Mouse (Mus musculus) hindbrain, postnatal 0 days (tissue): ENCODE results near the gene Tspear. TPM values are rescaled to one million over a fixed set of nuclear protein-coding genes. Genes with fewer than 3 reads are reported as not detected.
"Not testable (repeated sequence)": the region's sequence is repeated elsewhere in the genome, so short reads cannot be mapped to it uniquely, and the experiment has no call there.

Experiments used
- ATAC-seq: fragments of 200-750 bp; cut with Nextera tagmentation; 2 replicates; pipeline ENCODE4 v1.8.0; 2017; ENCODE audit warnings: mild to moderate bottlenecking, moderate TSS enrichment, moderate library complexity
- DNase-seq: peaks from one replicate; pipeline ENCODE4 v3.0.0-alpha.2; 2015; ENCODE audit warnings: low spot score
- H3K27ac ChIP-seq: fragments of 300-500 bp; sonication (generic); 2 replicates; pipeline ENCODE4 v1.5.1; 2014; ENCODE audit warnings: mild to moderate bottlenecking
- H3K27me3 ChIP-seq: fragments of 300-500 bp; sonication (generic); 2 replicates; pipeline ENCODE4 v1.6.1; 2014; ENCODE audit warnings: low read length, mixed read lengths; ENCODE audit not compliant: insufficient read depth
- H3K36me3 ChIP-seq: fragments of 300-500 bp; sonication (generic); 2 replicates; pipeline ENCODE4 v1.6.1; 2014; ENCODE audit warnings: low read length, mixed read lengths; ENCODE audit not compliant: insufficient read depth
- H3K4me1 ChIP-seq: fragments of 300-500 bp; sonication (generic); 2 replicates; pipeline ENCODE4 v1.6.1; 2014; ENCODE audit warnings: antibody characterized with exemption, low read length, mixed read lengths; ENCODE audit not compliant: insufficient read depth
- H3K4me2 ChIP-seq: fragments of 300-500 bp; sonication (generic); 2 replicates; pipeline ENCODE4 v1.6.1; 2014; ENCODE audit warnings: low read depth, mild to moderate bottlenecking, low read length, moderate library complexity, mixed read lengths
- H3K4me3 ChIP-seq: fragments of 300-500 bp; sonication (generic); 2 replicates; pipeline ENCODE4 v1.5.1; 2014; ENCODE audit warnings: low read length
- H3K9ac ChIP-seq: fragments of 300-500 bp; sonication (generic); replicated peaks from 2 replicates; pipeline ENCODE4 v1.6.1; 2014; ENCODE audit warnings: mild to moderate bottlenecking, low read length, moderate library complexity, mixed read lengths
- H3K9me3 ChIP-seq: fragments of 300-500 bp; sonication (generic); 2 replicates; pipeline ENCODE4 v1.6.1; 2016; ENCODE audit warnings: low read length, mixed read lengths
- CTCF ChIP-seq: IDR thresholded peaks from 2 replicates; pipeline ENCODE4 v1.5.1; 2016; ENCODE audit warnings: antibody characterized with exemption, control low read depth, low read depth
- WGBS: fragments of 180-500 bp; shearing (Covaris S2); extraction: QIAGEN DNeasy Blood & Tissue Kit; methylation state at CpG from one replicate; pipeline ENCODE4 v1.1.7; 2014; 5-methylcytosine and 5-hydroxymethylcytosine counted together
- polyA plus RNA-seq: library from polyadenylated mRNA; unstranded; fragments of >200 nt; fragmentation: Nextera tagmentation; extraction: Ambion mirVana; gene quantifications from 2 replicates; pipeline ENCODE4 v1.2.1, GENCODE M21; 2015
- total RNA-seq: library from RNA; depleted of rRNA; stranded (reverse); fragments of >200 nt; gene quantifications from 2 replicates; pipeline ENCODE4 v1.2.3, GENCODE M21; 2014

Gene Tspear
- total and polyA plus RNA-seq, 2 experiments from 2014 or later: 0.42 to 1.3 TPM

DNA sequence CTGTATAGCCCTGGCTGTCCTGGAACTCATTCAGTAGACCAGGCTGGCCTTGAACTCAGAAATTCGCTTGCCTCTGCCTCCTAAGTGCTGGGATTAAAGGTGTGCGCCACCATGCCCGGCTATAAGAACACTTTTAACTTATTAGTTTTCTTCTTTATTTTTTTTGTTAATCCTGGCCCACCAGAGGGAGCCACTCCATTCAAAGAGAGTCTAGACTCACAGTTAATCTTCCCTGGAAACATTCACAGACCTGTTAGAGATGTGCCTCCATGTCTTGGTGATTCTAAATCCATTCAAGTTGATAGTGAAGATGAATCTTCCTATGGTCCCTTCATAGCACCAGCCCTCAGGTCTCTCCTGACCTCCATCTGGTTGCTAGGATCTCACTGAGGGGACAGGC, 23.5 kb downstream of the Tspear start:
- 86% methylated on average over 3 of the region's 3 CpGs for WGBS
- TF ChIP-seq CTCF: peak; percentile 44
- Histone ChIP-seq H3K9ac (no peak overlapping the region), H3K27me3 (no peaks in the 10 kb centered on the region), H3K4me1 (no peaks in the 10 kb centered on the region), H3K9me3 (0 out of 2 replicates have a peak, but pooled peaks cover 5% of the 10 kb centered on the region), H3K27ac (no peak overlapping the region), H3K4me2 (no peak overlapping the region), H3K36me3 (no peaks in the 10 kb centered on the region), H3K4me3 (no peak overlapping the region)
- DNase-seq (peak; percentile 43), ATAC-seq (no peak)

DNA sequence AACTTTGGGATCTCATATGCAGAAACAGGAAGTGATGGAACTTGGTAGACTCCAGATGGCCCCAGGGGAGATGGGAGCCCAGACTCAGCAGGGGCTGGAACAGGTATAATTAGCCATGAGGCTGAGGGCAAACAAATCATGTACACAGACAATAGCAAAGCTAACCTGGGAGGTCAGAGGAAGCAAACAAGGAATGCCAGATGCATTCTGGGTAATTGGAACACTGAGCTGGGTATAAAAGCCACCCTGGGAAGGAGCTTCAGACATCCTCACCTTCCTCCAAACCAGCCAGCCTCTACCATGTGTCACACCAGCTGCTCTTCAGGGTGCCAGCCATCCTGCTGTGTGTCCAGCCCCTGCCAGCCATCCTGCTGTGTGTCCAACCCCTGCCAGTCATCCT, 24.8 kb downstream of the Tspear start, which contains the start of gene Gm10024:
TSS of gene Gm10024 (plus strand) at position 301 of the 400 bp plus-strand sequence.
- DNase-seq, H3K4me2 ChIP-seq, H3K9me3 ChIP-seq, H3K4me1 ChIP-seq, H3K36me3 ChIP-seq, H3K4me3 ChIP-seq, H3K9ac ChIP-seq, H3K27ac ChIP-seq, ATAC-seq, H3K27me3 ChIP-seq: not testable (repeated sequence)

DNA sequence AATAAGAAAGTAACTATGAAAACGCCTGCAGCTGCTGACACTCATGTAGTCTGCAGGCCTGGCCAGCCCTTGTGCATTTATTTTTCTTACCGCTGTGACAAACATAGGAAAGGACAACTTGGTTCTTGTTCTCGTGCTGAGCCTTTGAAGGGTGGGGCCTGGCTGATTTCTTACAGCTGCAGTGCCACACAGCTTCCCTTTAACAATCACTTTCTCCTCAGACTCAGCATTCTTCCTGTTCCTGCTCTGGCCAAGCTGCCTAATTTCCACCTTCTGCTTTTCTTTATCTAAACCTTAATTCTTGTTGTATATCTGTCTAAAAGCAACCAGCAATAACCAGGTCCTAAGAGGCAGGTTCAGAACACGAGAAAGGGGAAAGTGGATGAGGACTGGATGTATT, 27.4 kb downstream of the Tspear start:
- H3K27ac ChIP-seq: no peak overlapping the region
- H3K4me1 ChIP-seq: no peaks in the 10 kb centered on the region
- 65% methylated on average over 4 of the region's 4 CpGs for WGBS
- DNase-seq (no peak), ATAC-seq (no peak)
- no peak for TF ChIP-seq CTCF
- H3K4me3 ChIP-seq: no peak overlapping the region
- no peak overlapping the region for H3K9ac ChIP-seq
- H3K4me2 ChIP-seq: no peak overlapping the region
- H3K27me3 ChIP-seq: no peaks in the 10 kb centered on the region
- H3K9me3 ChIP-seq: no peaks in the 10 kb centered on the region
- H3K36me3 ChIP-seq: no peaks in the 10 kb centered on the region

GRCm38 (mm10) chr10:77715507-77715906, 29.1 kb downstream of the Tspear start, which contains the start of gene Gm10142:
Gene Gm10142 (plus strand): TSS chr10:77715807.
- no peak within 1 kb of the TSS for H3K4me3 ChIP-seq
- H3K27ac ChIP-seq: no peak within 1 kb of the TSS
- H3K27me3 ChIP-seq: no peaks in the 10 kb centered on the region
- no peaks in the 10 kb centered on the region for H3K36me3 ChIP-seq
- no peak for ATAC-seq
- no peak for DNase-seq
- no peak within 1 kb of the TSS for H3K4me2 ChIP-seq
- no peak within 1 kb of the TSS for H3K9ac ChIP-seq
- 0 out of 2 replicates have a peak, but pooled peaks cover 2% of the 10 kb centered on the region for H3K9me3 ChIP-seq
- 88% methylated on average over 1 of the region's 1 CpGs for WGBS
- TF ChIP-seq CTCF: no peak
- H3K4me1 ChIP-seq: no peaks in the 10 kb centered on the region

- H3K9me3 ChIP-seq, H3K36me3 ChIP-seq, H3K9ac ChIP-seq, DNase-seq, ATAC-seq, H3K4me1 ChIP-seq, H3K27me3 ChIP-seq, H3K4me2 ChIP-seq, H3K27ac ChIP-seq, H3K4me3 ChIP-seq: not testable (repeated sequence)
- WGBS: 89% methylated on average over 1 of the region's 1 CpGs
Measured at GRCm38 (mm10) chr10:77720299-77720698, 33.9 kb downstream of the Tspear start, which contains the start of gene Krtap12-1. Gene Krtap12-1 (plus strand): TSS chr10:77720599.

GRCm38 (mm10) chr10:77724855-77725254, 38.5 kb downstream of the Tspear start:
- no peak for DNase-seq
- WGBS: 76% methylated on average over 8 of the region's 8 CpGs
- ATAC-seq: no peak
- no peak overlapping the region for H3K27ac ChIP-seq
- H3K9ac ChIP-seq: no peak overlapping the region
- no peaks in the 10 kb centered on the region for H3K36me3 ChIP-seq
- 0 out of 2 replicates have a peak, but pooled peaks cover 2% of the 10 kb centered on the region for H3K9me3 ChIP-seq
- no peak for TF ChIP-seq CTCF
- H3K27me3 ChIP-seq: no peaks in the 10 kb centered on the region
- no peaks in the 10 kb centered on the region for H3K4me1 ChIP-seq
- H3K4me3 ChIP-seq: no peak overlapping the region
- H3K4me2 ChIP-seq: no peak overlapping the region

DNA sequence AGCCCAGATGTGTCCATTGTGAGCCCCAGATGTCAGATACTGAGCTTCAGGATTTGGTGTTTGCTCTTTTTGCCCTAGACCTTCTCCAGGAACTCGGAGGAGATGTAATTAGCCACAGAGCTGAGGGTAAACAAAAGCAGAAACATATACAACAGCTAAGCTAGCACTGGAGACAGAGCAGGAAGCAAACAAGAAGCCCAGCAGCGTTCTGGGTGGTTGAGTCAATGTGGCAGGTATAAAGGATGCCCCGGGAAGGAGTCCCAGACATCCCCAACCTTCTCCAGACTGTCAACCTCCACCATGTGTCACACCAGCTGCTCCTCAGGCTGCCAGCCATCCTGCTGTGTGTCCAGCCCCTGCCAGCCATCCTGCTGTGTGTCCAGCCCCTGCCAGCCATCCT, 39.8 kb downstream of the Tspear start, which contains the start of gene Gm10100:
TSS of gene Gm10100 (plus strand) at position 301 of the 400 bp plus-strand sequence.
- Histone ChIP-seq H3K9me3 (no peaks in the 10 kb centered on the region), H3K36me3 (no peaks in the 10 kb centered on the region), H3K27ac (no peak within 1 kb of the TSS), H3K9ac (no peak within 1 kb of the TSS), H3K4me1 (no peaks in the 10 kb centered on the region), H3K27me3 (no peaks in the 10 kb centered on the region), H3K4me3 (no peak within 1 kb of the TSS), H3K4me2 (no peak within 1 kb of the TSS)
- DNase-seq: no peak
- 22% methylated on average over 3 of the region's 3 CpGs for WGBS
- no peak for TF ChIP-seq CTCF
- no peak for ATAC-seq
